Mouse (Mus musculus): Measurements from ENCODE around the gene Ikbke.

DNA sequence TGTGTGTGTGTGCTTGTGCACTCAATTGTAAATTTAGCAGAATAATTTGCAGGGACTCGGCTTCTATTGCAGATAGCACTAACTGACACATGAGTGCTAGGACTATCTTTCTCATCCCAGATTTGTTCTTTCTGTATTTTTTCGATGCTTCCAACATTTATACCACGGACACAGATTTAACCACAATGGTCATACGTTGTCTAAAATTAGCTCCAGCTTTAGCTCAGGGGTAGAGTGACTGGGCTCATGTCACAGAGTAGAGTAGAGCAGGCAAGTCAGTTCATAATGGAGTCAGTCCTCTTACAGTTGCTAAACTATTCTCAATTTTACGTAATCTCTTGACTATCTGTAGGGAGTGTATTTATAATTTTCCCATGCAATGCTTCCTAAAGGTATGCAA is 50.7 kb downstream of the Ikbke start:
- TF ChIP-seq CTCF (IDR thresholded peaks at IDR 0.05) (no peak), EP300 (IDR thresholded peaks at IDR 0.05) (no peak)
